Mouse (Mus musculus) lung, postnatal 0 days (tissue): ENCODE data around the gene Prkag1.

ENCODE experiments used
- CTCF ChIP-seq: IDR thresholded peaks from 2 replicates; pipeline ENCODE4 v1.5.1; 2016; ENCODE audit warnings: antibody characterized with exemption, mild to moderate bottlenecking
- EP300 ChIP-seq: IDR thresholded peaks from 2 replicates; pipeline ENCODE4 v1.6.1; 2016; ENCODE audit warnings: antibody characterized with exemption, mild to moderate bottlenecking, control low read depth

DNA sequence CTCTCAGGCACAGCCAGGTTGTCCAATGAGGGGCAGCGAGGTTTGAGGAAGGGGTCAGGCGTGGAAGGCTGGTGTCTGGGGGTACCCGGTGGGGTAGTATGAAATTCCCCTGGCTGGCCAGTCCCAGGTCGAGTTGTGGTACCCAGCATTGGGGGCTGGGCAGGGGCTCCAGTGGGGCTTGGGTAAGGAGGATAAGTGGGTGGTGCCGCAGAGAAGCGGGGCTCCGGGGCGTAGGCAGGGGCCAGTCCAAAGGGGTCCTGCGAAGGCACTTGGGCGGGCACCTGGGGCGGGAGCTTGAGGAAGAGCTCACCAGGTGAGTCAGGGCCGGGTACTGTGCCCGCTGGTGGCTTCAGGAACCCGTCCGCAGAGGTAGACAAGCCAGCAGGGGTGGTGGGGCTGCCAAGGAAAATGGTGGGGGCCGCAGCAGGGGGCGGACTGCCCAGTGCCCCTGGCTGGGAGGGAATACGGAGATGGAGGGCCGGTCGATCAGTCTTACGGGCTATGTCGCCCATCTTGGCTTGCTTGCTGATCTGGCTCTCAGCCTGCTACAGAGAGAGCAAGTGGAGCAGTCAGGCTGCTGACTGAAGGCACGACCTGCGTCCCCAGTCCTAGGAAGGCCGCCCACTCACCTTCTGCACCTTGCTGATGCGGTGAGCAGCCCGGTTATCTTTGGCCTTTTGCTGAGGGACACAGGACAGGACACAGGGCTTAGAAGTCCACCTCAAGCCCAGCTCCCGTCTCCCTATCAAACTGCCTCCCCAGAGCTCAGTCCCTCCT, 22.0 kb upstream of the Prkag1 start:
- TF ChIP-seq EP300 (no peak), CTCF (no peak)
